Mouse (Mus musculus) layer of hippocampus, postnatal 36 days (tissue): ENCODE measurements around the gene Rpl11. TPM values are rescaled to one million over a fixed set of nuclear protein-coding genes. Genes with fewer than 3 reads are reported as not detected.

ENCODE experiments used
- total RNA-seq, 2 experiments: library from RNA; stranded (reverse); gene quantifications; 2 replicates each; pipeline ENCODE4 v1.2.3; 2021

Rpl11 gene
- total RNA-seq, 2 experiments from 2014 or later = 284 to 295 TPM

Other genes starting within 250 kb of the Rpl11 start
- gene Srsf10, start 197.7 kb downstream of the Rpl11 start, total RNA-seq = 100 to 1,000 TPM in 1 of 2 experiments, 10 to 100 TPM in 1; 93.9 to 103 TPM
- 10 to 100 TPM; 54.5 to 56.3 TPM for gene Pnrc2, start 179.6 kb downstream of the Rpl11 start, total RNA-seq
- gene Cnr2, start 158.0 kb downstream of the Rpl11 start, total RNA-seq = under 1 TPM in 1 of 2 experiments, not detected in 1; 0.15 TPM
- gene Fuca1, start 132.7 kb downstream of the Rpl11 start, total RNA-seq = 10 to 100 TPM; 33.4 to 43.1 TPM
- 10 to 100 TPM; 35.5 to 36.4 TPM for gene Hmgcl, start 107.0 kb downstream of the Rpl11 start, total RNA-seq
- 10 to 100 TPM; 17.7 to 20.7 TPM for gene Gale, start 89.7 kb downstream of the Rpl11 start, total RNA-seq
- gene Lypla2, start 80.8 kb downstream of the Rpl11 start, total RNA-seq = 100 to 1,000 TPM in 1 of 2 experiments, 10 to 100 TPM in 1; 93.4 to 106 TPM
- 10 to 100 TPM; 87.4 to 89.4 TPM for gene Pithd1, start 66.2 kb downstream of the Rpl11 start, total RNA-seq
- gene Eloa, start 31.7 kb downstream of the Rpl11 start, total RNA-seq = 10 to 100 TPM; 28.7 to 30.3 TPM
- gene Id3, start 90.1 kb upstream of the Rpl11 start, total RNA-seq = 10 to 100 TPM; 35.4 to 42.4 TPM
- gene E2f2, start 119.0 kb upstream of the Rpl11 start, total RNA-seq = under 1 TPM; 0.63 to 0.72 TPM
- 1 to 10 TPM; 3.1 to 3.2 TPM for gene Asap3, start 152.9 kb upstream of the Rpl11 start, total RNA-seq
- gene Tcea3, start 194.3 kb upstream of the Rpl11 start, total RNA-seq = under 1 TPM; 0.27 to 0.30 TPM
- 10 to 100 TPM; 37.7 to 43.1 TPM for gene Zfp46, start 231.3 kb upstream of the Rpl11 start, total RNA-seq